Mouse (Mus musculus): ENCODE measurements at regions not wholly inside any gene's neighbourhood (a gene's known extent, or its start where the extent isn't known, plus 50 kb on each side); places are given as distances from the start of the nearest gene placed in this dataset.

GRCm38 (mm10) chr10:117431086-117431619 lies 51.3 kb upstream of the Cpsf6 start:
- no peak for DNase-seq

- DNase-seq = no peak
Measured at GRCm38 (mm10) chr10:117430224-117430884, 50.5 kb upstream of the Cpsf6 start.

- DNase-seq = no peak
Measured at GRCm38 (mm10) chr10:117429459-117430183, 49.8 kb upstream of the Cpsf6 start.

All from thymus, postnatal 4 days (tissue).